Mouse (Mus musculus) heart, embryonic 16.5 days (tissue): Measurements from ENCODE around the gene Gucy2g. TPM values are rescaled to one million over a fixed set of nuclear protein-coding genes. Genes with fewer than 3 reads are reported as not detected.
A peak's percentile ranks its signal among the peaks of the same experiment; 100 is the strongest.

Experiments used
- ATAC-seq: fragments of 200-750 bp; cut with Nextera tagmentation; replicated peaks from 2 replicates; pipeline ENCODE4 v1.8.0; 2017; ENCODE audit warnings: moderate number of reproducible peaks; ENCODE audit not compliant: insufficient read depth, low FRiP score; ENCODE audit errors: extremely low read depth
- H3K27ac ChIP-seq: fragments of 300-500 bp; sonication (generic); 2 replicates; pipeline ENCODE4 v1.5.1; 2014; ENCODE audit warnings: mild to moderate bottlenecking, low read length, control low read depth, moderate library complexity
- H3K27me3 ChIP-seq: fragments of 300-500 bp; sonication (generic); 2 replicates; pipeline ENCODE4 v1.6.1; 2014; ENCODE audit warnings: low read length, mixed read lengths; ENCODE audit not compliant: control insufficient read depth, insufficient read depth
- H3K36me3 ChIP-seq: fragments of 300-500 bp; sonication (generic); 2 replicates; pipeline ENCODE4 v1.6.1; 2014; ENCODE audit not compliant: control insufficient read depth, insufficient read depth
- H3K4me1 ChIP-seq: fragments of 300-500 bp; sonication (generic); 2 replicates; pipeline ENCODE4 v1.6.1; 2014; ENCODE audit warnings: low read length, mixed read lengths; ENCODE audit not compliant: control insufficient read depth, insufficient read depth
- H3K4me2 ChIP-seq: fragments of 300-500 bp; sonication (generic); 2 replicates; pipeline ENCODE4 v1.6.1; 2014; ENCODE audit warnings: low read depth, mild to moderate bottlenecking, control low read depth, low read length
- H3K4me3 ChIP-seq: fragments of 300-500 bp; sonication (generic); 2 replicates; pipeline ENCODE4 v1.5.1; 2014; ENCODE audit warnings: mild to moderate bottlenecking, control low read depth, low read length
- H3K9ac ChIP-seq: fragments of 300-500 bp; sonication (generic); 2 replicates; pipeline ENCODE4 v1.6.1; 2014; ENCODE audit warnings: low read length, control low read depth
- H3K9me3 ChIP-seq: fragments of 300-500 bp; sonication (generic); replicated peaks from 2 replicates; pipeline ENCODE4 v1.6.1; 2016; ENCODE audit warnings: low read length; ENCODE audit not compliant: control insufficient read depth
- WGBS: fragments of 180-500 bp; shearing (Covaris S2); extraction: QIAGEN DNeasy Blood & Tissue Kit; methylation state at CpG from one replicate; pipeline ENCODE4 v1.1.7; 2014; 5-methylcytosine and 5-hydroxymethylcytosine counted together
- polyA plus RNA-seq: library from polyadenylated mRNA; unstranded; fragments of >200 nt; fragmentation: Nextera tagmentation; extraction: Ambion mirVana; gene quantifications from 2 replicates; pipeline ENCODE4 v1.2.1, GENCODE M21; 2015

Gene Gucy2g
- polyA plus RNA-seq, 1 experiment from 2014 or later: not detected

DNA sequence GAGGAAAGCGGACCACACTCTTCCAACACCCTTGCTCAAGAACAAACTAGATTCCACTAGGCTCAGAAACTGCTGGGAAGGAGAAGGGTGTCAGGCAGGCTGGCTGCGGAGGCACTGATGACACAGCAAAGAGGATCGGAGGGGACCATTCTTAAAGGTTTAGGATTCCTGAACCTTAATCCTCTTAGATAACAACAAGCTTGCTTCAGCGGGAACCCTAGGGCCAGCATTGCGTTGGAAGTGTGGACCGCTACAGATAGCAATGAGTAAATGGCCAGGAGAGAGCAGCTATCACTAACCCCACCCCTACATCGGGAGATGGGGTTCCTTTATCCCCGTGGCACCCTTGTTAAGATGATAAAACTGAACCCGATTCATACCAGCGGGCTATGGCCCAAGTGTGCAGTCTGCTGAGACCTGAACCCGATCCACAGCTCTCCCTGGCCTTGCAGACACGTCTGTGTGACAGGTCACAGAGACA, 22.3 kb downstream of the Gucy2g start:
- Histone ChIP-seq H3K9ac (peak overlapping the region; percentile 63), H3K27ac (no peak overlapping the region), H3K36me3 (no peaks in the 10 kb centered on the region)

DNA sequence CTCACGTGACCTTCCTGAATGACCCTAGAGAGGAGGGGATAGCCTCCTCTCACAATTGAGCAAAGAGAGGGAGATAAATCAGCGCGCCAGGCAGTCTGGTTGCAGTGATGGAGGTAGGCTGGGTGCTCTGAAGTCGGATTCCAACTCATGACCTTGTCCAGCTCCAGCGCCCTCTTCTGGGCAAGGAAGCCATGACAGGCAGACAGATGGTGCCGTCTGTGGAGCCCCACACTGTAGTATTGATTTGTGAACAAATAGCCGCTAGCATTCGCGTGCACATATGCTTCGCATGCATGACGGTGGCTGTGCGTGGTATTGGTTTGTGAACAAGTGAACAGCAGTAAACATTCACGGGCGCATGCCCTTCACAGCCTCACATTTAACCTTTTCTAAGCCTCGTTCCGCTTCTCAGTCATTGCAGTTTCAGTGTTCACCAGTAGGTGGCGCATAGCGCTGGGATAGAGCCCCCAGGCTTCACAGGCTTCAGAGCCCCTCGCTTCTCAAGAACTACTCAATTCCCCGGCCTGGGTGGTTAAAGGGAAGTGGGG, 22.8 kb downstream of the Gucy2g start:
- Histone ChIP-seq H3K27ac (no peak overlapping the region), H3K4me1 (peaks cover 6% of the 10 kb centered on the region; the same call in 1 of the 2 replicates), H3K9ac (peak overlapping the region; percentile 63), H3K4me3 (peak overlapping the region; percentile 52), H3K27me3 (peaks cover 3% of the 10 kb centered on the region; the same call in 1 of the 2 replicates), H3K9me3 (no peaks in the 10 kb centered on the region), H3K36me3 (no peaks in the 10 kb centered on the region), H3K4me2 (peak overlapping the region; percentile 76)
- ATAC-seq: peak; percentile 74
- 3% methylated on average over 20 of the region's 20 CpGs for WGBS

More for the DNA sequence above, 22.3 kb downstream of the Gucy2g start:
- ATAC-seq: no peak
- WGBS: 13% methylated on average over 12 of the region's 12 CpGs
- H3K9me3 ChIP-seq: no peaks in the 10 kb centered on the region
- H3K4me2 ChIP-seq: peak overlapping the region; percentile 76
- H3K4me1 ChIP-seq: peaks cover 6% of the 10 kb centered on the region; the same call in 1 of the 2 replicates
- H3K4me3 ChIP-seq: peak overlapping the region; percentile 52
- H3K27me3 ChIP-seq: peaks cover 3% of the 10 kb centered on the region; the same call in 1 of the 2 replicates

DNA sequence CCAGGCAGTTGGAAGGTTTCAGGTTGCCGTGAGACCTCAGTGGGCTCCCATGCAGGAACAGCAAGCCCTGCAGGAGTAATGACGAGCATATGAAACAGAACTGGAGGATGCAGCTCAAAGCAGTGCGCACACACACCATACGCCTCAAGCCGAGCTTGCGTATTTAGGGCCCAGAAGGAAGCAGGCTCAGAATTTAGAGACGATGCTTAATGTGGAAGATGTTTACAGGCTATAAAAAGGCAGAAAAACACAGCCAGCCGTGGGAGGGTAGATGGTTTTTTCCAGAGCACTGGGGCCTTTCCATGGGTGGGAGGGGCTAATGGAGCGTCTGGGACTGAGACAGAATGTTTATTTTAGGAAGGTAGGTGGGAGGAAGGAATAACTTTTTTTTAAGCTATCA, 23.7 kb downstream of the Gucy2g start:
- ATAC-seq: no peak
- Histone ChIP-seq H3K4me1 (peaks cover 6% of the 10 kb centered on the region; the same call in 1 of the 2 replicates), H3K27me3 (peaks cover 3% of the 10 kb centered on the region; the same call in 1 of the 2 replicates), H3K36me3 (no peaks in the 10 kb centered on the region), H3K9me3 (no peaks in the 10 kb centered on the region), H3K4me2 (no peak overlapping the region), H3K27ac (no peak overlapping the region), H3K4me3 (no peak overlapping the region), H3K9ac (no peak overlapping the region)
- WGBS: 64% methylated on average over 9 of the region's 9 CpGs

- H3K4me2 ChIP-seq: no peak overlapping the region
- H3K36me3 ChIP-seq: no peaks in the 10 kb centered on the region
- ATAC-seq: no peak
- no peaks in the 10 kb centered on the region for H3K9me3 ChIP-seq
- no peak overlapping the region for H3K27ac ChIP-seq
- H3K4me1 ChIP-seq: peaks cover 6% of the 10 kb centered on the region; the same call in 1 of the 2 replicates
- H3K4me3 ChIP-seq: no peak overlapping the region
- H3K27me3 ChIP-seq: no peaks in the 10 kb centered on the region; the same call in 1 of the 2 replicates
- 92% methylated on average over 4 of the region's 4 CpGs for WGBS
- H3K9ac ChIP-seq: no peak overlapping the region
These were observed 24.2 kb downstream of the Gucy2g start for GRCm38 (mm10) chr19:55216876-55217275.

- Histone ChIP-seq H3K4me2 (no peak overlapping the region), H3K4me1 (peaks cover 2% of the 10 kb centered on the region; the same call in 1 of the 2 replicates), H3K4me3 (no peak overlapping the region), H3K36me3 (no peaks in the 10 kb centered on the region), H3K27ac (no peak overlapping the region), H3K9ac (no peak overlapping the region), H3K9me3 (no peaks in the 10 kb centered on the region), H3K27me3 (no peaks in the 10 kb centered on the region)
- WGBS: 68% methylated on average over 12 of the region's 12 CpGs
- ATAC-seq: no peak
These were observed 27.3 kb downstream of the Gucy2g start for GRCm38 (mm10) chr19:55213617-55214340.

DNA sequence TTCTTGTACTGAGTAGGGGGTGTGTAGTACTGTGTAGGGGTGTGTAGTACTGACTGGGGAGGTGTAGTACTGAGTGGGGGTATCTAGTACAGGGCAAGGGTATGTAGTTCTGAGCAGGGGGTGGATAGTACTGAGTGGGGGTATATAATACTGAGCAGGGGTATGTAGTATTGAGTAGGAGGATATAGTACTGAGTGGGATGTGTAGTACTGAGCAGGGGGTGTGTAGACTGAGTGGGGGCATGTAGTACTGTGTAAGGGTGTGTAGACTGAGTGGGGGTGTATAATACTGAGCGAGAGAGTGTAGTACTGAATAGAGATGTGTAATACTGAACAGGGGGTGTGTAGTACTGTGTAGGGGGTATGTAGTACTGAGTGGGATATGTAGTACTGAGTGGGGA, 29.3 kb downstream of the Gucy2g start:
- H3K4me2 ChIP-seq: no peak overlapping the region
- H3K9me3 ChIP-seq: no peaks in the 10 kb centered on the region
- peaks cover 4% of the 10 kb centered on the region; the same call in 1 of the 2 replicates for H3K27me3 ChIP-seq
- H3K4me3 ChIP-seq: no peak overlapping the region
- ATAC-seq: no peak
- no peaks in the 10 kb centered on the region for H3K4me1 ChIP-seq
- H3K36me3 ChIP-seq: no peaks in the 10 kb centered on the region
- WGBS: 70% methylated on average over 1 of the region's 1 CpGs
- H3K9ac ChIP-seq: no peak overlapping the region
- H3K27ac ChIP-seq: no peak overlapping the region

GRCm38 (mm10) chr19:55209084-55209483, 32.0 kb downstream of the Gucy2g start:
- H3K27ac ChIP-seq: no peak overlapping the region
- WGBS: 75% methylated on average over 3 of the region's 3 CpGs
- H3K4me2 ChIP-seq: no peak overlapping the region
- ATAC-seq: no peak
- H3K36me3 ChIP-seq: no peaks in the 10 kb centered on the region
- peaks cover 4% of the 10 kb centered on the region; the same call in 1 of the 2 replicates for H3K27me3 ChIP-seq
- no peaks in the 10 kb centered on the region for H3K4me1 ChIP-seq
- H3K4me3 ChIP-seq: no peak overlapping the region
- H3K9ac ChIP-seq: no peak overlapping the region
- no peaks in the 10 kb centered on the region for H3K9me3 ChIP-seq

- ATAC-seq: no peak
- Histone ChIP-seq H3K4me2 (no peak overlapping the region), H3K27ac (no peak overlapping the region), H3K36me3 (no peaks in the 10 kb centered on the region), H3K9me3 (no peaks in the 10 kb centered on the region), H3K4me1 (no peaks in the 10 kb centered on the region), H3K9ac (no peak overlapping the region), H3K4me3 (no peak overlapping the region), H3K27me3 (peaks cover 4% of the 10 kb centered on the region; the same call in 1 of the 2 replicates)
- WGBS: 69% methylated on average over 4 of the region's 4 CpGs
These were observed 32.4 kb downstream of the Gucy2g start for GRCm38 (mm10) chr19:55208654-55209053.
